Mouse (Mus musculus) heart, adult 2 months (tissue): Measurements from ENCODE around the gene Cnnm2.

Experiments
- CTCF ChIP-seq: fragments of 200-600 bp; IDR thresholded peaks from 2 replicates; pipeline ENCODE4 v1.8.1; 2022; ENCODE audit warnings: antibody characterized with exemption, mild to moderate bottlenecking, moderate library complexity
- POLR2A ChIP-seq: fragments of 200-500 bp; IDR thresholded peaks from 2 replicates; pipeline ENCODE4 v1.6.1; 2011; ENCODE audit warnings: mild to moderate bottlenecking, low read depth, low read length, control low read depth; ENCODE audit not compliant: insufficient read depth

- TF ChIP-seq CTCF (no peak), POLR2A (no peak)
Observed at GRCm38 (mm10) chr19:46735241-46735640, 26.2 kb upstream of the Cnnm2 start.
